Mouse (Mus musculus) cortical plate, adult 2 months (tissue): ENCODE results near the gene Cd40lg. TPM values are rescaled to one million over a fixed set of nuclear protein-coding genes. Genes with fewer than 3 reads are reported as not detected.

Experiments used
- H3K27ac ChIP-seq: fragments of 200-500 bp; 2 replicates; pipeline ENCODE4 v1.5.1; 2012; ENCODE audit warnings: low read length, control low read depth, inconsistent platforms; ENCODE audit not compliant: insufficient read depth
- H3K4me1 ChIP-seq: fragments of 200-500 bp; 2 replicates; pipeline ENCODE4 v1.6.1; 2011; ENCODE audit warnings: low read length; ENCODE audit not compliant: control insufficient read depth, insufficient read depth
- H3K4me3 ChIP-seq: fragments of 200-500 bp; 2 replicates; pipeline ENCODE4 v1.5.1; 2011; ENCODE audit warnings: mild to moderate bottlenecking, low read length, control low read depth; ENCODE audit not compliant: insufficient read depth
- CTCF ChIP-seq: fragments of 200-500 bp; IDR thresholded peaks from 2 replicates; pipeline ENCODE4 v1.5.1; 2011; ENCODE audit warnings: mild to moderate bottlenecking, control low read depth, low read length; ENCODE audit not compliant: insufficient read depth; ENCODE audit errors: extremely low read depth
- POLR2A ChIP-seq: fragments of 200-500 bp; IDR thresholded peaks from 2 replicates; pipeline ENCODE4 v1.6.1; 2011; ENCODE audit warnings: mild to moderate bottlenecking, low read length, control low read depth; ENCODE audit not compliant: insufficient read depth; ENCODE audit errors: extremely low read depth
- polyA plus RNA-seq: library from polyadenylated mRNA; depleted of rRNA; stranded (reverse); fragments of >200 nt; gene quantifications from 2 replicates; pipeline ENCODE4 v1.2.3, GENCODE M21; 2012; rRNA removed

Gene Cd40lg
- not detected in 2 replicates for polyA plus RNA-seq

- H3K4me3 ChIP-seq: no peak within 1 kb of the TSS
- TF ChIP-seq CTCF (no peak), POLR2A (no peak)
- H3K27ac ChIP-seq: no peak within 1 kb of the TSS
Observed at GRCm38 (mm10) chrX:57211876-57212275, at the start of gene Cd40lg. Cd40lg (plus strand) TSS chrX:57212143.

GRCm38 (mm10) chrX:57166549-57166948 lies 45.4 kb upstream of the Cd40lg start:
- Histone ChIP-seq H3K4me3 (no peak overlapping the region), H3K27ac (no peak overlapping the region), H3K4me1 (no peaks in the 10 kb centered on the region)
- TF ChIP-seq POLR2A: no peak
- no peak for TF ChIP-seq CTCF

More at GRCm38 (mm10) chrX:57211876-57212275, at the start of gene Cd40lg:
- H3K4me1 ChIP-seq: no peaks in the 10 kb centered on the region

- TF ChIP-seq POLR2A: no peak
- TF ChIP-seq CTCF: no peak
- no peak overlapping the region for H3K4me3 ChIP-seq
- H3K4me1 ChIP-seq: no peaks in the 10 kb centered on the region
- no peak overlapping the region for H3K27ac ChIP-seq
Observed at GRCm38 (mm10) chrX:57171269-57171668, 40.7 kb upstream of the Cd40lg start.

GRCm38 (mm10) chrX:57177225-57177779 lies 34.6 kb upstream of the Cd40lg start:
- TF ChIP-seq POLR2A (no peak), CTCF (no peak)
- no peak overlapping the region for H3K27ac ChIP-seq
- H3K4me3 ChIP-seq: no peak overlapping the region
- H3K4me1 ChIP-seq: no peaks in the 10 kb centered on the region

- no peak overlapping the region for H3K4me3 ChIP-seq
- no peak for TF ChIP-seq POLR2A
- no peak for TF ChIP-seq CTCF
- no peak overlapping the region for H3K27ac ChIP-seq
Observed at GRCm38 (mm10) chrX:57182470-57182869, 29.5 kb upstream of the Cd40lg start.

GRCm38 (mm10) chrX:57183359-57183758 lies 28.6 kb upstream of the Cd40lg start:
- TF ChIP-seq CTCF: no peak
- Histone ChIP-seq H3K4me1 (no peaks in the 10 kb centered on the region), H3K4me3 (no peak overlapping the region), H3K27ac (no peak overlapping the region)

More at GRCm38 (mm10) chrX:57182470-57182869, 29.5 kb upstream of the Cd40lg start:
- no peaks in the 10 kb centered on the region for H3K4me1 ChIP-seq

GRCm38 (mm10) chrX:57187301-57187700 lies 24.6 kb upstream of the Cd40lg start:
- Histone ChIP-seq H3K27ac (no peak overlapping the region), H3K4me3 (no peak overlapping the region), H3K4me1 (no peaks in the 10 kb centered on the region)
- no peak for TF ChIP-seq CTCF
- no peak for TF ChIP-seq POLR2A

- no peaks in the 10 kb centered on the region for H3K4me1 ChIP-seq
- H3K4me3 ChIP-seq: no peak overlapping the region
- TF ChIP-seq CTCF (no peak), POLR2A (no peak)
- H3K27ac ChIP-seq: no peak overlapping the region
Observed at GRCm38 (mm10) chrX:57189335-57189734, 22.6 kb upstream of the Cd40lg start.

GRCm38 (mm10) chrX:57196319-57196718 lies 15.6 kb upstream of the Cd40lg start:
- Histone ChIP-seq H3K4me1 (no peaks in the 10 kb centered on the region), H3K4me3 (no peak overlapping the region), H3K27ac (no peak overlapping the region)
- no peak for TF ChIP-seq CTCF
- TF ChIP-seq POLR2A: no peak

GRCm38 (mm10) chrX:57198036-57198435 lies 13.9 kb upstream of the Cd40lg start:
- Histone ChIP-seq H3K27ac (no peak overlapping the region), H3K4me1 (no peaks in the 10 kb centered on the region), H3K4me3 (no peak overlapping the region)
- TF ChIP-seq CTCF (no peak), POLR2A (no peak)

GRCm38 (mm10) chrX:57200397-57200796 lies 11.5 kb upstream of the Cd40lg start:
- Histone ChIP-seq H3K27ac (no peak overlapping the region), H3K4me1 (no peaks in the 10 kb centered on the region), H3K4me3 (no peak overlapping the region)
- TF ChIP-seq POLR2A (no peak), CTCF (no peak)
